Mouse (Mus musculus) kidney, adult 18-20 months (tissue): Measurements from ENCODE around the gene Dclk2.

Experiments used
- DNase-seq: peaks from one replicate; pipeline ENCODE4 v3.0.0; 2021

Dclk2 gene

DNA sequence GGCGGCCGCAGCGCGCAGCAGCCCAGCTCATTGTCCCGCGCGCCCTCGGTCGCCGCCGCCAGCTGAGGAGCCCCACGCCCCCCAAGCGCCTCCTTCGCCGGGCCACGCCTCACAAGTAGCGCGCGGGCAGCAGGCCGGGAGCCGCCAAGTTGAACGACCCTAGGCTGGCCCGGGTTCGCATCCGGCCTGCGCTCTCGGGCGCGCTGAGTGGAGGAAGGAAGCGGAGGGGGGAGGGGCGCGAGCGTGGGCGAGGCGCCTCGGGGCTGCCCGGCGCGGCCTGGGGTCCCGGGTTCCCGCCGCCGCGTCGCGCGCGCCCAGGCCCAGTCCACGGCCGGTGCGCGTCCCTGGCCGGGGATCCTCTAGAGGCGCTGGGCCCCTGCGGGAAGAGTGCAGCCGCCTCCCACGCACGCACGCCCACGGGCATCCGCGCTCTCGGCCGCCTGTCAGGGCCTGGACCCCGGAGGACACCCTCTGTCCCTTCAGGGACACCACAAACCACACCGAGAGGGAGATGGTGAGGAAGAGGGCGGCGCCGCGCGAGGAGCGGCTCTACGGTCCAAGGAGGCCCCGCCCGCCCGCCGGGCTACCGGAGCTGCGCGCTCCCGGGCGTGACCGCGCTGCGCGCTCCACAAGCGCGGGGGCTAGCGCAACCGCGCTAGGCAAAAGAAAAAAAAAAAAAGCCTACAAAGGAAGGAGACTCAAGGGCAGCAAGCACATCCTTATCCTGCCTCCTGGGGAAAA lies at the start of gene Dclk2:
Gene Dclk2, minus strand, starts transcription at position 510 of the 741 bp plus-strand sequence.
- peak; percentile 73 for DNase-seq

DNA sequence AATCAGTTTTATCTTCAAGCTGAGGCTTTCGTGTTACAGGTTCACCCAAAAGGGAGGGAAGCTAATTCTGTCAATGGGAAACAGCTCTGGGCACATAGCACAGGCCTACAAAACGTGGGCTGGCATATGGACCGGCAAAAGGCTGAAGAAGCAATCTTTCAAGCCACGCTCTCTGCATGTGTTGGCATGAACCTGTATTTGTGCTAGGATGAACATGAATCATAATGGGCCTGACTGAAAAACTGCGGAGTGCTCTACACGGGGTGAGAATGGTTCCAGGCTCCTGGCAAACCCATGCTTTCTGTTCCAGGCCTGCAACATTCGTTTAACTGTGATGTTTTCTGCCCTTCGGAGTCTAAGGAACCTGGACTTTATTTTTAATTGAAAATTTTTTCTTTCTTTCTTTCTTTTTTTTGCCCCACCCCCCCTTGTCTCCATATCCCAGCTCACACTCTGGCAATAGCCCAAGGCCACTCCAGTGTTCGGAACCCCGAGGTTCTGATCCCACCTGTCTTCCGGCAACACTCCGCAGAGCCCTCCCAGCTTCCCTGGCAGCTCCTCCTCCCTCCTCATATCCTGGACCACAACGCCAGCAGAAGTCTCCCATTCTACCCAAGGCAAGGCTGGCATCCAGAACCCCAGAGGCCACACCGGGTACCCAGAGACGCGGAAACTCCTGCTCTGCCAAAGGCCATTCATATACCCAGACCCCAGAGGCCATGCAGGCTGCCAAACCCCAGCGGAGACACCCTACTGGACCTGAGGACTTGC lies 42.2 kb upstream of the Dclk2 start:
- no peak for DNase-seq

DNA sequence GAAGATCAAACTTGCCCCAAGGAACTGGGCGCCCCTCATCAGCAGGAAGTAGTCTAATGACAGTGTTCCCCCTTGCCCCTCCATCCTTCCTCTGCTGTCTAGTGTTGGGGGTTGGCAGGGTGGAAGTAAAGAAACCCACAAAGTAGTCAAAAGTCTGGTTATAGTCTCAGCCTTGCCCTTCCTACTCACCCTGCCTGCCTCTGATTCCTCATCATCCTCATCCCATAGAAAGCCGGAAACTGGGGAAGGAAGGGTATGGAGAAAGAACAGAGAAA lies 40.7 kb upstream of the Dclk2 start:
- no peak for DNase-seq

DNA sequence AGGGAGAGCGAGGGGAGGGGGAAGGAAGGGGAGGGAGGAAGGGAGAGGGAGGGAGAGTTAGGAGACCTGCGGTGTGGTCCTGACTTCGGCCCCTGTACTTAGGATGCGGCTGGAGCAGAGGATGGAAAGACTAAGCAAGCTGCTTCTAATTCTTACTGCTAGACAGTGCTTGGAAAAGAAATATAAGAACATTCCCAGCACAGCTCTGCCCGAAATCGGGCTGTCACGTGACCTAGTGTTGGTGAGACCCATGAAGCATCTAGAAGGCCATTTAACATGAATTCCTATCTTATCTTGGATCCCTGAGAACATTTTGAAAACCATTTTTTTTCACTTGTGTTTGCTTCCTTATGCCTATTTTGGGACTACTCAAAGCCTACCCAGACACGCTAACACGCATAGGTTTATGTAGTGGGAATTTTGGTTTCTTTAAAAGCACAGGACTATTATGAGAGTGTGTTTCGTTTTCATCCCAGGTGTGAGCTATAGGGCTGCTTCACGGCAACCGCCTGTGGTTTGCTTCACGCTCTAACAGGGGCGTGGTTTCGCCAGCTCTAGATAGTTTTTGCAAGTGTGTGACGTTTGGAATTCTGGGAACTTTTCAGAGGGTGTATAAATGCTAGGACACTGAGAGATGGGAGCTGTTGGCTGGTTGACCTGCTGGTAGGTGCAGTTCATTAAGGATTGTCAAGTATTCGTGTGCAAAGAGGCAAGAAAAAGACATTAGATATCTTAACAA lies 40.2 kb upstream of the Dclk2 start:
- no peak for DNase-seq

DNA sequence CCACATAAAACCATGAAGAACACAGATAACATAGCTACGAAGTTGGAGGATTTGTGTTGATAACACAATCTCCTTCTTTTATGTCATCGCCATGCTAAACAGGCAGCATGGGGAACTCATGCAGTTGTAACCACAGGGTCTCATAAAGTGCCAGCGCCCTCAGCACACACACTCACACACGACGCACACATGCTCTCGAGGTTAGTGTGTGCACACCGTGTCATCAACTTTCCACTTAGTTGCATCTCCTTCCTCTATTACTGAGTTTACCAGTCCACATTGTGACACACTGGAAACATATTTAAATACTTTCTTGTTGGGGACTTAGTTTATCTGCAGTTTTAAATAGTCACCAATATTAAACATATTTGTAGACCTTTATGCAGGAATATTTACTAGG lies 38.4 kb upstream of the Dclk2 start:
- no peak for DNase-seq

DNA sequence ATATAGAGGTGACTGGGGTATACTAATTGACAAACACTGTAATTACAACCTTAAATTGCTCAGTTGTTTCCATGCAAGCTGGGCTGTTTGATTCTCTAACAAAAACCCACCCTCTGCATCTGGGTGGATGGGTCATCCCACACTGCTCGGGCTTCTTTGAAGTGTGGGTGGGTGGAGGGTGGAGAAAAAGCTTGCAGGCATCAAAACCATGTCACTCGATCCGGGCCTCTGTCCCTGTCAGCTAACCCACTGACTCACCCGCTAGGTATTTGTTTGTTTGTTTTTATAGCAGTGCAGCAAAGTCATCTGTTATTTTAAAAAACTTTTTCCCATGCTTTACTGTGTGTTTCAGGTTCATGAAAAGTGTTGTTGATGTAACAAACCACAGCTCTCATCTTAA lies 34.7 kb upstream of the Dclk2 start:
- no peak for DNase-seq

DNA sequence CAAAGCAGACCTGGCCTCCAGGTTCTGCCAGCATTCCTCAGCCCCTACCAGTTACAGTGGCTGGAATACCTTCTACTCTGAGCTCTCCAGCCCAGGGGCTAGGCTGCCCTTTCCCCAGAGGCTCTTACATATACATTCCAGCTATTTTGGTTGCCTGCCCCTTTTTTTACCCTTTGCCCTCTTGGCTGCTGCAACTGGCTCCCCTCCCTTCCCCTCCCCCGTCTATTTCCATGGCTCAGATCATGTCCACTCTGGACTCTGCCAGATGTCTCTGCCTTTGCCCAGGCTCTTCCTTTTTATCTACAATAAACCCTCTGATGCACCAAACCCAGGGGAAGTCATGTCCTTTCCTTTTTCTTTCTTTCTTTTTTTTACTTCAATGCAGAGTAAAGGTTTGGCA lies 33.9 kb upstream of the Dclk2 start:
- DNase-seq, result no peak

DNA sequence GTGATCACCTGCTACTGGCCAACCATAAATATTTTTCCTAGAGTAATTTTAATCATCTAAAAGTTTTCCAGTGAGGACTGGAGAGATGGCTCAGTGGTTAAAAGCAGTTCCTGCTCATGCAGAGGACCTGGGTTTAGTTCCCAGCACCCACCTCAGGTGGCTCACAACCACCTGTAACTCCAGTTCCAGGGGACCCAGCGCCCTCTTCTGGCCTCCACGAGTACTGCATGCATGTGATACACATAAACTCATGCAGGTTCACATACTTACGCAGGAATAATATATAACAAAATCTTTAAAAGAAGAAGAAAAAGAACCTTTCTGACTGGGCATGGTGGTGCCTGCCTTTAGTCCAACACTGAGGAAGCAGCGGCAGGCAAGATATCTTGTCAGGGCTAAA lies 33.2 kb upstream of the Dclk2 start:
- no peak for DNase-seq

DNA sequence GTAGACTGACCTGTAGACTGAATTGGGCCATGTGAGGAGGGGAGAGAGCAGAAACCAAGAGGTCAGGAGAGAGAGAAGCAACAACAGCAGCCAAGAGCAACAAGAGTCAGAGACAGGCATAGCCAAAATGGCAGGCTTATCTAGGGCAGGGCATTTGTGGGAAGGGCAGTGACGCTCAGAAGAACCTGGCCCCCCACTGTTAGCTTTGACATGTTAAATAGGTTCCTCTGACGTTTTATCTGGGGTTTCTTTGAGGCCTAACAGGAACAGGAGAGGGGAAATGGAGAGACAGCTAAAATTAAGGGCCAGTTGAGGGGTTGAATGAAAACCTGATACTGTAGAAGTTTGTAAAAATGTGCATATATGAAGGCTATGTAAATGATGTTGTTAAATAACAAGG lies 30.0 kb upstream of the Dclk2 start:
- no peak for DNase-seq

DNA sequence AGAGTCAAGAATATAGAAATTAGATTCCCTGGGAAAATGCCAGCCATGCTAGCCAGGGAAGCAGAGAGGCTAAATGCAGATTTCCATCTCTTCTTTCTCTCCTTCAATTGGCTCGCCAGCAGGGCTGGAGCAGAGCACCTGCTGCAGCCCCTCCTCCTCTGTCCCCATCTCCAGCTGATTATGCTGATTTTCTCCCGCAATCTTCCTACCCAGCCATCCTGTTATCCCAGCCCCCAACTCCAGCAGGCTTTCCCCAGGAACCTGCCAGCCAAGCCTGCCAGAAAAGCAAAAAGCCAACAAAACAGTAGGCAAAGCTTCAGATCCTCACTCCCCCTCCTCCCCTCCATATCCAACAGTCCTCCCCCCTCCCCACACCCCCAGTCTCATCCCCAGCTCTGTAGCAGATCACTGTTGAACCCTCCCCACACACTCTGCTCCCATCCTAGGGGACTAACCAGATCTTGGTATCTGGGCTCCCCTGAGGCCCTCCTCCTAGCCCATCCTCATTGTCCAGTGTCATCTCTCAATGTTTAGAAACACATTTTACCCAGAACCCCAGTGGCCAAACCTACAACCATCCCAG lies 15.7 kb upstream of the Dclk2 start:
- no peak for DNase-seq

DNA sequence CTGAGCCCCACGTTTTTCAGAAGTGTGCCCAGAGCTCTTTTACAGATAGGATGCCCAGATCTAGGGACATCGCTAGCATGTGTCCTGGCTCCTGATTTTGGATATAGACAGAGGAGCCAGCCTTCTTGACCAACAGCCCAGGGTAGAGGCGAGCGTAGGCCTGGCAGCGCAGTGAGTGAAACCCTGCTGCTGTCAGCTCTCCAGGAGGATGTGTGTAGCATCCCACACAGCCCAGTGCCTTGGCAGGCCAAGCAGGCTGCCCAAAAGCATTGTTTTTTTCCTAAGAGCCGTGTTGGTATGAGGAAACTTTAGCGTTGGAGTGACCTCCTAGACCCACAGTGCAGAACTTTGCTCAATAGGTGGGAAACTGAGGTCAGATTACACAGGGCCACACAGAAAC lies 12.8 kb upstream of the Dclk2 start:
- DNase-seq, result no peak

DNA sequence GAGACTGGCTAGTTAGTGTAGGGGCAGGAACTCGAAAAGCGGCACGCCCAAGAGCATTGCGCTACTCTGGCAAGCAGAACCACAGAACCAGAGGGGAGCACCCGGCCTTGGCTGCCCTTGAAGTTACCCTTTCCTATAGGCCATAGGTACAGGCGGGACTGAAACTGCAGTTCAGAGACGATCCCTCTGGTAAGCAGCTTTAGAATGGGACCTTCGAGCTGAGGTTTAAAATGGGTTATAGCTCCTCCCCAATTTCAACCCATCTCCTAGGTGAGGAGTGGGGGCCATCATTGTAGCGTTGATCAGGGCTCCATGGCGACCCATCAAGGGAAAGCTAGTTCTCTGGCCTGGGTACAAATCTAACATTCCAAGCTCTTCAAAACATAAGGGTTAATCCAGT lies 3.0 kb upstream of the Dclk2 start:
- DNase-seq, result no peak

DNA sequence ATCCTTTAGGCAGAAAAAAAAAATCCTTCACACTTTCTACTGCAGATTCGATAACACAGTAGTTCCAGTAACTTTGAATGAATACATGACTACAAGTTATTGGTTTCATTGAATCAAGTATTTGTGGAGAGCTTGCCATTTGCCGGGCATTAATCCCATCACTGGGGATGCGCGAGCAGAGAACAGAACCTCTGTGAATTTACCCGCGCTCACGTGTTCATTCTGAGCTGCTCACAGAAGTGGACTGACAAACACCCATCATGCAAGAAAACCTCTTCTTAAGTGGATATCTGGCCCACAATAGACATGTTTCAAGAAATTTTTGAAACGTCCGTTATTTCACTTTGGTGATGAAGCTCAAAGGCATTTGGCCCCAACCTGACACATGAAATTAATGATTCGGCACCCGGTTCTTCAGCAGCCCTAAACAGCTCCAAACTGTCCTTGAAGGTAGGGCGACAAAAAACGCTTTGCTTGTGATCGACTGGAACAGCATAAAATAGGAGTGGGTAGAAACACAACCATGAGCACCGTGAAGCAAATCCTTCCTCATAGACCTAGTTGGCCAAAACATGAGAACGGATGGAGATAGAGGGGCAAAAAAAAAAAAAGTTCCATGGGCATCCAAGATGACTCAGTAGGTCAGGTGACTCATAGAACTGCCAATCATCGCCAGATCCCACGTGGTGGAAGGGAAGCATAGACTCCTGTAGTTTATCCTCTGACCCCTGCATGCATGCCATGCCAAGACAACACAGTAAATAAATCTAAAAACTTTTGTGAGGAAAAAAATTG lies 726 bp upstream of the Dclk2 start:
- no peak for DNase-seq

DNA sequence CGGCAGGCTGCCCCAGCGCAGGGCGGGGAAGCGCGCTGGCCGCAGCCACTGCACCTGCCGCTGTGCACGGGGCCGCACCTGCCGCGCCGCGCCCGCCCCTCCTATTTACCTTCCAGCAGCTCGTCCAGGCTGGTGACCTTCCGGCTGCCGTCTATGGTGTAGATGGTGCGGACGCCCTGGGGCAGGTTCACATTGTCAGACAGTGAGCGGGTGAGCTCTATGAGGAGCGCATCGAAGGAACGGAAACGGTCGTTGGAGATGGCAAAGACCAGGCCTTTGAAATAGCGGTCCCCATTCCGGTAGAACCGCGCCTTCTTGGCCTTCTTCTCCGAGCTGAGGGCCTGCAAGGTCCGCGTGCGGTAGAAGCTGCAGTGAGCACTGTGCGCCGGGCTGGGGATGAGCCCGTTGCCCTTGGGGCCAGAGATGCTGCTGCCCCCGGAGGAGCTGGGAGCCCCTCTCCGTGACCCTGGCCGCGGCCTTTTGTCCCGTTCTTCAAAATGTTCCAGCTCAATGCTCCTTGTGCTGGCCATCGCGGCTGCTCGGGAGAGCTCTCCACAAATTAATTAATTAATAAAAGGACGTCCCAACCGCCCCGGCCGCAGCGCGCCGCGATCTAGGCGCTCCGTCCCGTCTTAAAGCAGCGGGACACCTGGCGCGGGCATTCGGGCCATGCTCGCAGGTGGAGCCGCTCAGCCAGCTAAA lies 860 bp downstream of the Dclk2 start:
- DNase-seq, result no peak

DNA sequence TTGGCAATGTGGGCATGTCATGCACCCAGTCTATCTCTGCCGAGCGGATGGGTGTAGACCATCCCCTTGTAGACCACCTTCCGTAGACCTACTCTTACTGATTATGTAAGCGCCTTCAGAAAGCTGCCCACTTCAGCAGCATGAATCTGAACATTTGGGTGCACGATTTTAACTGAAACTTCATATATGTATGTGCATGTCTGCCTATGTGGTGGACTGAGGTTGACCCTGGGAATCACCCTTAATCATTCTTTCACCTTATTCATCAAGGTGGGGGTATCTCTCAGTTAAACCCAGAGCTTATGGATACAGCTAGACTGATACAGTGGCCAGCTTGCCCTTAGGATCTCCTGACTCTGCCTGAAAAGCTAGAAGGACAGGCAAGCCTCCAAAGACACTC lies 3.6 kb downstream of the Dclk2 start:
- DNase-seq, result no peak

DNA sequence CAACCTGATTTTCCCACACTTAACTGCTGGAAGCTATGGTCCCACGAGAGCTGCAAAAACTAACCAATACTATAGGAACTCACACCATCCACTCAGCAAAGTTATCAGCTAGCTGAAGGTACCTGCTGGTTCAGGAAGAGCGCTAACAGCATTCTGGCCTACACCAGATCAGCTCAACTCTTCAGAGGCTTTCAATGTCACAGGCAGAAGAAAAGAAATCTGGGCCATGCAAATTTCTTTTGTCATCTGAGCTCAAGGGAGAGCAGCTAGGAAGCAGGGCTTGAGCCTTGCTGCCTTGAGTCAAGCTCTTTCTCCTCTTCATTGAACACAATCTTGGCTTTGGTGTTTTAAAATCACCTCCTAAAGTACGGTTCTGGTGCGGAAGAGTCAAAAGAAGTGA lies 4.0 kb downstream of the Dclk2 start:
- no peak for DNase-seq

DNA sequence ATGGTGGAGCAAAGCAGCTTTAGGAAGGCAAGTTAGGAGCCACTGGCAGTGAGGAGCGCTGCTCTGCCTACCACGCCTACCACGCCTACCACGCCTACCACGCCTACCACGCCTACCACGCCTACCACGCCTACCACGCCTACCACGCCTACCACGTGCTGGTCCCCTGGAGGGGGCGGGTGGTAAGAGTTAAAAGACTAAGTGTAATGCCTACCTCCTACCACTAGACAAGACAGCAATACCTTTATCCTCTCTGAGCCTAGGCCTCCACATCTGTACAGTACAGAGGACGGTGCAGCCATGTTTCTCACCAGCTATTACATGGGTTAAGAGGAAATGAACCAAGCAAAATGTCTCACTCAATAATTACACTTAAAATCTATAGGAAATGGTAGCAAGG lies 5.4 kb downstream of the Dclk2 start:
- no peak for DNase-seq

DNA sequence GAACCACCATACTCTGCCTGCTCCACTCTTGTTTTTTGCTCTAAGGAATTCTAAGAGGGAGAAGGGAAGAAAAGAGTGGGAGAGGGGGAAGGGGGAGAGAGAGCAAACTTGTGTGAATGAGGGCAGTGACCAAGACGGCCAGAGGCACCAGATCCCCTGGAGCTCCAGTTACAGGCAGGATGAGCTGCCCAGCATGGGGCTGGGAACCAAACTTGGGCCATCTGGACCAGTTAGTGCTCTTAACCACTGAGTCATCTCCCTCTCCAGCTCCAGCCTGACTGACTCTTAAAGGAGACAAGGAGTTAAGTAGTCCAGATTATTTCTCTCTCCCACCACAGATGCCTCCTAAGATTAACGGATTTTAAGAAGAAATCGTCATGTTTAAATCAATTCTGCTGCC lies 6.3 kb downstream of the Dclk2 start:
- no peak for DNase-seq

DNA sequence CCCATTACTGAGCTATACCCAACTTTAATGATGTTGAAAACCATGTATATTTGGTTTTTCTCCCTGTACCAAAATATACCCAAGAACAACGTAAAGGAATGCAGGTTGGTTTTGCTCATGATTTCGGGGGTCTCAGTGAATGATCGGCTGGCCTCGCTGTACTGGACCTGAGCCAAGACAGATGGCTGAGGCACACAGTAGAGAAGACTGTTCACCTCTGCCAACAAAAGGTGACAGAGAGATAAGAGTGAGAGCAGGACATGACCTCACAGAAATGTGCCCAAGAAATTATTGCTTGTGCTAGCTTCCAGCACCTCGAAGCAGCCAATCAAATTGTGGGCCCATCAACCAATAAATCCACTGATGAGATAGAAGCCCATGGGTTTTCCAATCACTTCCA lies 22.3 kb downstream of the Dclk2 start:
- no peak for DNase-seq

DNA sequence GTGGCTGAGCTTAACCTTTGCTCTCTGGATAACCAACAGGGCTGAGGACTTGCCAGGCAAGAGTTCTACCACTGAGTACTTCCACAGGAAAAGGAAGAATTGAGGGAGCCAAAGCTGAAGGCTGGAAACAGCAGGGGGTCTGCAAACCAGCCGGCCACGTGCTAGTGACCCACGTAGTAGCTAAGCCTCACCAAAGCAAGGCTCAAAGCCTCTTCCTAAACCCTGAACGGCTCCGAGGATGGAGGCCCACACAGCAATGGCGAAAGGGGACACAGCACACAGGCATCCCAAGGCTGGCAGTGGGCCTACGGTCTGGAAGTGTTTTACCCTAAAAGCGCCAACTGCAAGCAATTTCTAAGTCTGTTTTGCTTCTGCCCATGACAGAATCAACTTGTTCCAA lies 23.1 kb downstream of the Dclk2 start:
- DNase-seq, result no peak

DNA sequence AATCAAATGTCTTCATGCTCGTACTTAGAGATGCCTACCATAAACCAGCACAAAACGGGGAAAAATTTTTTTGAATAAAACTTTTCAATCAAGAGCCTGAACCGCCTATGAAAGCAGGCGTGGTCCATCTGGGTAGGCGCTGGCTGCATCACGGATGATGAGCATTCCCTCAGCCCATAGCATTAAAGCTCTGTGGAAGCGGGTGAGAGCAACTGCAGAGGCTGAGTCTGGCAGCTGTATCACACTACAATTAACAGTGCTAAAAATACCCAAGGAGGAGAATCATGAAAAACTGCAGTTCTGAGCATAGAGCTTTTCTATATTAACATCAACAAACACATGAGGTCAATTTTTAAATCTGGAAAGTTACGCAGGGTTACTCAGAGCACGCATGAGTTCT lies 23.6 kb downstream of the Dclk2 start:
- DNase-seq, result no peak

DNA sequence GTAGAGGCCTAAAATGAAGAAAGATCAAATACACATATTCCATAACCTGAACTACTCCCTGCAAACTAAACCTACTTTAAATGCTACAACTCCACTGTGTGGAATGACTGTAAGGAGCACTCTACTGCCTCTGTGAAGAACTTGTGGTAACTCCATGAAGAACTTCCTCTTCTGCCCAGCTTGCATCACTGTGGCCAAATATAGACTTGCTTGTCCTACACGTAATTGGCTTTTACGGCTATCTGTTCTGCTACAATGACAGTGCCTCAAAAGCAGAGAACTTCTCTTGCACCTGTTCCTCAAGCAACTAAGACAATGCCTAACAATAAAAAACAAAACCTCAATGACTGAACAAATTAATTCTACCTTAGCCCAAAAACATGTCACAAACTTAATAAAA lies 26.2 kb downstream of the Dclk2 start:
- no peak for DNase-seq
